Mouse (Mus musculus): Measurements from ENCODE around the gene Ehd2. TPM values are rescaled to one million over a fixed set of nuclear protein-coding genes. Genes with fewer than 3 reads are reported as not detected.
A peak's percentile ranks its signal among the peaks of the same experiment; 100 is the strongest.

Gene Ehd2
- polyA plus RNA-seq, 1 experiment from 2014 or later: 5.6 TPM

GRCm38 (mm10) chr7:15966489-15966888 is 878 bp downstream of the Ehd2 start:
- Histone ChIP-seq H3K4me3 (ENCODE audit: low read depth, low read length) (peak overlapping the region; percentile 46; the same call in 1 of the 2 replicates), H3K36me3 (ENCODE audit: control insufficient read depth, insufficient read depth) (peaks cover under 1% of the 10 kb centered on the region; the same call in 1 of the 2 replicates), H3K4me1 (ENCODE audit: control insufficient read depth, low read depth, low read length) (peaks cover 9% of the 10 kb centered on the region), H3K9ac (ENCODE audit: low read depth, low read length) (no peak overlapping the region), H3K9me3 (replicated peaks; ENCODE audit: control insufficient read depth, low read length) (no peaks in the 10 kb centered on the region), H3K27me3 (ENCODE audit: control insufficient read depth, insufficient read depth, low read depth, low read length) (0 out of 2 replicates have a peak, but pooled peaks cover 3% of the 10 kb centered on the region), H3K27ac (ENCODE audit: low read length) (no peak overlapping the region), H3K4me2 (ENCODE audit: low read depth, low read length) (no peak overlapping the region)
- WGBS (ENCODE audit: insufficient replicate concordance): 35% methylated on average over 3 of the region's 3 CpGs
- ATAC-seq (ENCODE audit: low read depth): no peak

- Histone ChIP-seq H3K27me3 (ENCODE audit: control insufficient read depth, insufficient read depth, low read depth, low read length) (0 out of 2 replicates have a peak, but pooled peaks cover 3% of the 10 kb centered on the region), H3K4me1 (ENCODE audit: control insufficient read depth, low read depth, low read length) (peaks cover 9% of the 10 kb centered on the region), H3K36me3 (ENCODE audit: control insufficient read depth, insufficient read depth) (no peaks in the 10 kb centered on the region), H3K4me3 (ENCODE audit: low read depth, low read length) (no peak overlapping the region), H3K9ac (ENCODE audit: low read depth, low read length) (no peak overlapping the region), H3K9me3 (replicated peaks; ENCODE audit: control insufficient read depth, low read length) (no peaks in the 10 kb centered on the region), H3K27ac (ENCODE audit: low read length) (no peak overlapping the region), H3K4me2 (ENCODE audit: low read depth, low read length) (no peak overlapping the region)
- no peak for ATAC-seq (ENCODE audit: low read depth)
- 61% methylated on average over 32 of the region's 32 CpGs for WGBS (ENCODE audit: insufficient replicate concordance)
Observed at GRCm38 (mm10) chr7:15963798-15964652, 3.3 kb downstream of the Ehd2 start.

GRCm38 (mm10) chr7:15962311-15963288 is 4.8 kb downstream of the Ehd2 start:
- WGBS (ENCODE audit: insufficient replicate concordance): 58% methylated on average over 12 of the region's 12 CpGs
- Histone ChIP-seq H3K36me3 (ENCODE audit: control insufficient read depth, insufficient read depth) (no peaks in the 10 kb centered on the region), H3K4me2 (ENCODE audit: low read depth, low read length) (no peak overlapping the region), H3K4me1 (ENCODE audit: control insufficient read depth, low read depth, low read length) (peaks cover 9% of the 10 kb centered on the region), H3K4me3 (ENCODE audit: low read depth, low read length) (no peak overlapping the region), H3K27ac (ENCODE audit: low read length) (0 out of 2 replicates have a peak overlapping the region, but pooled peaks have one; percentile 12), H3K27me3 (ENCODE audit: control insufficient read depth, insufficient read depth, low read depth, low read length) (0 out of 2 replicates have a peak, but pooled peaks cover 3% of the 10 kb centered on the region), H3K9ac (ENCODE audit: low read depth, low read length) (no peak overlapping the region), H3K9me3 (replicated peaks; ENCODE audit: control insufficient read depth, low read length) (no peaks in the 10 kb centered on the region)
- ATAC-seq (ENCODE audit: low read depth): 0 out of 2 replicates have a peak, but pooled peaks have one; percentile 20

GRCm38 (mm10) chr7:15961798-15962197 is 5.6 kb downstream of the Ehd2 start:
- H3K4me2 ChIP-seq (ENCODE audit: low read depth, low read length): no peak overlapping the region
- H3K9me3 ChIP-seq (replicated peaks; ENCODE audit: control insufficient read depth, low read length): no peaks in the 10 kb centered on the region
- no peak for ATAC-seq (ENCODE audit: low read depth)
- peaks cover 6% of the 10 kb centered on the region for H3K4me1 ChIP-seq (ENCODE audit: control insufficient read depth, low read depth, low read length)
- H3K27me3 ChIP-seq (ENCODE audit: control insufficient read depth, insufficient read depth, low read depth, low read length): 0 out of 2 replicates have a peak, but pooled peaks cover 3% of the 10 kb centered on the region
- no peak overlapping the region for H3K9ac ChIP-seq (ENCODE audit: low read depth, low read length)
- H3K27ac ChIP-seq (ENCODE audit: low read length): no peak overlapping the region
- 74% methylated on average over 7 of the region's 7 CpGs for WGBS (ENCODE audit: insufficient replicate concordance)
- H3K4me3 ChIP-seq (ENCODE audit: low read depth, low read length): no peak overlapping the region
- no peaks in the 10 kb centered on the region for H3K36me3 ChIP-seq (ENCODE audit: control insufficient read depth, insufficient read depth)

GRCm38 (mm10) chr7:15961239-15961638 is 6.1 kb downstream of the Ehd2 start:
- Histone ChIP-seq H3K9ac (ENCODE audit: low read depth, low read length) (no peak overlapping the region), H3K4me2 (ENCODE audit: low read depth, low read length) (no peak overlapping the region), H3K27ac (ENCODE audit: low read length) (no peak overlapping the region), H3K9me3 (replicated peaks; ENCODE audit: control insufficient read depth, low read length) (no peaks in the 10 kb centered on the region), H3K4me3 (ENCODE audit: low read depth, low read length) (no peak overlapping the region), H3K4me1 (ENCODE audit: control insufficient read depth, low read depth, low read length) (peaks cover 6% of the 10 kb centered on the region), H3K36me3 (ENCODE audit: control insufficient read depth, insufficient read depth) (no peaks in the 10 kb centered on the region), H3K27me3 (ENCODE audit: control insufficient read depth, insufficient read depth, low read depth, low read length) (no peaks in the 10 kb centered on the region)
- 58% methylated on average over 4 of the region's 4 CpGs for WGBS (ENCODE audit: insufficient replicate concordance)
- ATAC-seq (ENCODE audit: low read depth): no peak

GRCm38 (mm10) chr7:15960691-15961090 is 6.7 kb downstream of the Ehd2 start:
- Histone ChIP-seq H3K36me3 (ENCODE audit: control insufficient read depth, insufficient read depth) (no peaks in the 10 kb centered on the region), H3K27ac (ENCODE audit: low read length) (no peak overlapping the region), H3K4me2 (ENCODE audit: low read depth, low read length) (no peak overlapping the region), H3K27me3 (ENCODE audit: control insufficient read depth, insufficient read depth, low read depth, low read length) (no peaks in the 10 kb centered on the region), H3K4me3 (ENCODE audit: low read depth, low read length) (no peak overlapping the region), H3K9me3 (replicated peaks; ENCODE audit: control insufficient read depth, low read length) (no peaks in the 10 kb centered on the region), H3K9ac (ENCODE audit: low read depth, low read length) (no peak overlapping the region), H3K4me1 (ENCODE audit: control insufficient read depth, low read depth, low read length) (peaks cover 6% of the 10 kb centered on the region)
- ATAC-seq (ENCODE audit: low read depth): no peak
- WGBS (ENCODE audit: insufficient replicate concordance): 46% methylated on average over 4 of the region's 4 CpGs

- Histone ChIP-seq H3K27ac (ENCODE audit: low read length) (no peak overlapping the region), H3K36me3 (ENCODE audit: control insufficient read depth, insufficient read depth) (no peaks in the 10 kb centered on the region), H3K4me2 (ENCODE audit: low read depth, low read length) (no peak overlapping the region), H3K9me3 (replicated peaks; ENCODE audit: control insufficient read depth, low read length) (no peaks in the 10 kb centered on the region), H3K4me3 (ENCODE audit: low read depth, low read length) (no peak overlapping the region), H3K27me3 (ENCODE audit: control insufficient read depth, insufficient read depth, low read depth, low read length) (no peaks in the 10 kb centered on the region), H3K4me1 (ENCODE audit: control insufficient read depth, low read depth, low read length) (peaks cover 40% of the 10 kb centered on the region), H3K9ac (ENCODE audit: low read depth, low read length) (no peak overlapping the region)
- no peak for ATAC-seq (ENCODE audit: low read depth)
- 72% methylated on average over 5 of the region's 5 CpGs for WGBS (ENCODE audit: insufficient replicate concordance)
Observed at GRCm38 (mm10) chr7:15956143-15956542, 11.2 kb downstream of the Ehd2 start.

GRCm38 (mm10) chr7:15955509-15955908 is 11.9 kb downstream of the Ehd2 start:
- peak overlapping the region; percentile 73 for H3K4me2 ChIP-seq (ENCODE audit: low read depth, low read length)
- no peak for ATAC-seq (ENCODE audit: low read depth)
- H3K9me3 ChIP-seq (replicated peaks; ENCODE audit: control insufficient read depth, low read length): no peaks in the 10 kb centered on the region
- no peaks in the 10 kb centered on the region for H3K36me3 ChIP-seq (ENCODE audit: control insufficient read depth, insufficient read depth)
- H3K9ac ChIP-seq (ENCODE audit: low read depth, low read length): peak overlapping the region; percentile 46; the same call in 1 of the 2 replicates
- H3K4me3 ChIP-seq (ENCODE audit: low read depth, low read length): peak overlapping the region; percentile 45
- peaks cover 42% of the 10 kb centered on the region for H3K4me1 ChIP-seq (ENCODE audit: control insufficient read depth, low read depth, low read length)
- 9% methylated on average over 7 of the region's 7 CpGs for WGBS (ENCODE audit: insufficient replicate concordance)
- peaks cover 3% of the 10 kb centered on the region; the same call in 1 of the 2 replicates for H3K27me3 ChIP-seq (ENCODE audit: control insufficient read depth, insufficient read depth, low read depth, low read length)
- H3K27ac ChIP-seq (ENCODE audit: low read length): no peak overlapping the region; the same call in 1 of the 2 replicates
